Mouse (Mus musculus): Measurements from ENCODE around the gene Gm20715. TPM values are rescaled to one million over a fixed set of nuclear protein-coding genes. Genes with fewer than 3 reads are reported as not detected.
"Not testable (repeated sequence)": the region's sequence is repeated elsewhere in the genome, so short reads cannot be mapped to it uniquely, and the experiment has no call there.

The Gm20715 gene
- polyA plus RNA-seq, 1 experiment = 0.24 TPM

DNA sequence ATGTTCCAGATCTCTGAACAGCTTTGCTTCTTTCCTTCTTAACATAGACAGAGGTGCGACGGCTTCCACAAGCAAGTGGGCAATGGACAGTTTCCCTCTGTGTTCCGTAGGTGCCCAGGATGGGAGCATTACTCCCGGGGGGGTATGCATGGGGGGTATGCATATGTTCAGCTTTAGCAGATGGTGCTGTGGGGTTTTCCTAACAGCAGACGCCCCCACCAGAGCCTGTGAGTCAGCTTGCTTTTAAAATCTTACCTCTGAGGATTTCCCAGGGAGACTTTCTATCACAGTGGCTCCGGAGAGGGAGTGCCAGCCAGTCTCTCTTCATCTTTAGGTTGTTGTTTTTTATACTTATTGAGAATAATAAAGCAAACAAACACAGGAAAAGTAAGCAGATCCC lies 9.8 kb downstream of the Gm20715 start:
- DNase-seq (ENCODE audit: extremely low spot score in 1 of 2, low spot score in 1 of 2) = peak; percentile 31 to 69

DNA sequence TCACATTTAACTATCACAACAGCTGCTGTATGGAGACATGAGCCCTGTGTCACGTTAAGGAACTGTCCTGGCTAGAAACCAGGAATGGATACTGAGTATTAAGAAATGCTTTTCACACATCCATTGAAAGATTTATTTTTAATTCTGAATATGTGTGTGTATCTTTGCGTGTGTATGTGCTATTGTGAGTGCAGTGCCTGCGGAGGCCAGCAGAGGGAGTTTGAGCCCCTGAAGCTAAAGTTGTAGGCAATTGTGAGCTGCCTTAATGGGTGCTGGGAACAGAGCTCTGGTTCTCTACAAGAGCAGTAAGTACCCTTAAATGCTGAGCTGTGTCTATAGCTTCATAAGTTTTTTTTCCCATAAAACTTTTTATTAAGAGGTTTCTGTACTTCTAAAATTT lies 19.3 kb downstream of the Gm20715 start:
- DNase-seq (ENCODE audit: extremely low spot score in 1 of 2, low spot score in 1 of 2) = no peak

DNA sequence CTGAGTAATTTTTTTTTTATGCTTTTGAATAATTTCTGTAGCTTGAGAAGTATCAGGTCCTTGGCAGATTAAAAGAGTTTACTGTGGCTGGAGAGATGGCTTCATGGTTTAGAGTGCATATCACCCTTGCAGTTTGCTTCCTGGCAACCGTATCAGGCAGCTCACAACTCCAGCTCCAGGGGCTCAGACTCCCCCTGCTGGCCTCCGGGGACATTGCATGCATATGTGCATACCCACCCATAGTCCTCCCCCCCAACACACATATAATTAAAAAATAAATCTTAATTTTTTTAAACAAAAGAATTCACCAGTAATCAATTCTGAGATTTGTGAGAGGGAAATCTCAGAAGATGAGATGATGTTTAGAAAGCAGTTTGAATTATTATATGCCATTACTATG lies 20.3 kb downstream of the Gm20715 start:
- peak in 1 of 2 experiments; percentile 21 for DNase-seq (ENCODE audit: extremely low spot score in 1 of 2, low spot score in 1 of 2)

DNA sequence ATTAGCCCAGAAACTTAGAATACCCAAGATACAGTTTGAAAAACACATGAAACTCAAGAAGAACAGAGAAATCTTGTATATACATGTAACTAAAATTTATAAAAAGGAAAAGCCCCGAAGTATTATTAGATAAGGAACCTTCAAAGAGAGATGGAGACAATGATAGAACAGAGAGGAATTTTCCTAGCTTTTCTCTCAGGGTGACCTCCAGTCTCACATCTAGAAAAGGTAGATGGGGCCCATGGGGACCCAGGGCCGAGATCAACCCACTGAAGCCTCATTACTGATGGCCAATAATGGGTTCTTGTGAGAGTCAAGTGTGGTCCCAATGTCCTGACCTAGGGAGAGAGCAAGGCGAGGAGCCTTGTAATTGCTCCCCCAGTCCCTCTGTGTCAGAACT lies 28.3 kb downstream of the Gm20715 start, which contains the start of gene Olfr1344:
Gene Olfr1344, plus strand, starts transcription at position 301 of the 400 bp plus-strand sequence.
- DNase-seq (ENCODE audit: extremely low spot score in 1 of 2, low spot score in 1 of 2) = no peak

DNA sequence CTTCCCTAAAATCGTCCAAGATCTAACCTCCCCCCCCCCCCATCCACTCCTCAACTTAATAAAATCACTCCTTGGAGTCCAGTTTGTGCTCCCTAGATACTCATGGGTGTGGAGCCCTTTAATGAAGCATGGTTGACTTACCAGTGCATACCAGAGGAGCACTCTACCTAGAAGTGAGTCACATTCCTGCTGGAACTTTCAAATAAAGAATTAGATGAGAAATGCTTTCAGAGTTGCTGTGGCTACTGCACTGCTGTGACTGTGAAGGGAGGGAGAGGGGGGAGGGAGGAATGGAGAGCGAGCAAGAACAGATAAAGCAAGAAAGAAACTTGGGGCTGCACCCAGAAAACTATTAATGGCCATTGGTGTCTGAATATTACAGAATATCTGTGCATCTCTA lies 31.1 kb downstream of the Gm20715 start:
- no peak for DNase-seq (ENCODE audit: extremely low spot score in 1 of 2, low spot score in 1 of 2)

DNA sequence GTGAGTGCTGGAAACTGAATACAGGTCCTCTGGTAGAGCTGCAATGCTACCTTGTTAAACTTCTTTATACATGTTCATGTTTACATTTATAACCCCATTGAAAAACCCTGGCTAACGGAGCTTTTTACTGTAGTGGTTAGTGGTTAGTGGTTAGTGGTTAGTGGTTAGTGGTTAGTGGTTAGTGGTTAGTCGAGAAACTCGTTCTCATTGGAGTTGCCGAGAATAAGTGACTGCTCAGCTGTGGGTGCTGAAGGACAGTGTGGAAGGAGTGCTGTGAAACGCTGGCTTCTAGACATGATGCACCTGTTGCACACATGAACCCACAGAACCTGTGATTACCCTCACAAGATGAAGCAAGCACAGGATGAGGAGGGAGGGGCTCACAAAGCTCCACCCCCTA lies 37.7 kb downstream of the Gm20715 start:
- DNase-seq (ENCODE audit: extremely low spot score in 1 of 2, low spot score in 1 of 2) = no peak

DNA sequence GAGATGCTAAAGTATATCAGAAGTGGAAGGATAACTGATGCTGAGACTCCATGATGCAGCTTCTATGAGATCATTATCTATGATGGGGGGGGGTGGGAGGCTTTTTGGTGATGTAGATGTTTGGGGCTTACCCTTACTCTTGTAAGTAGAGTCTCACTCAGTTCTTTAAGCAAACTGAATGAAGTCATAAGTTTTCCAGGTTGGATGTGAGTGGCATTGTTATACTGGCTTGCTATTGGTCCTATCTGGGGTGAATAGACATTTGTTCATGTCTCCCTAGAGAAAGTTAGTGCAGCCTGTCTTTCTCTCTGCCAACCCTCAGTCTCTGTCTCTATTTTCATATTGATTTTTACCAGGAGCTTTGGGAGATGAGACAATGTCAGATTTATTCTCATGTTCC lies 45.8 kb downstream of the Gm20715 start, which contains the start of gene Olfr1336:
Gene Olfr1336, plus strand, starts transcription at position 301 of the 400 bp plus-strand sequence.
- no peak for DNase-seq (ENCODE audit: extremely low spot score in 1 of 2, low spot score in 1 of 2)

DNA sequence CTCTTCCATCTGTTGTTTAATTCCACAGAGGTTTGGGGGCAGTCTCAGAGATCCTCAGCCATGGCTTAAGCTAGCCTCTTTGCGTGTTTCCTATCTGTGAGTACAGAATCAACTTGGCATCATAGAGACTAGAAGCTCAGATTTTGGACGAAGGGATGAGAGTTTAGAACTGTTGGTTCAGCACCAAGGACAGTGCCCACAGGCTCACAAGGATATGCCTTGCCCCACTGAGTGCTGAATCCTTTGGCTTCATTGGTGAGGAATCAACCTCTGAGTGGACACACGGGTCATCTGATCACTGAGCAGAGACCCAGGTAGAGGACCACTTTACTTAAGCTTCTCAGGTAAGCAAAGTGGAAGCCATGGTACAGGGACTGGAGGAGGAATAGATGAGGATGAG lies 46.3 kb downstream of the Gm20715 start:
- no peak for DNase-seq (ENCODE audit: extremely low spot score in 1 of 2, low spot score in 1 of 2)

DNA sequence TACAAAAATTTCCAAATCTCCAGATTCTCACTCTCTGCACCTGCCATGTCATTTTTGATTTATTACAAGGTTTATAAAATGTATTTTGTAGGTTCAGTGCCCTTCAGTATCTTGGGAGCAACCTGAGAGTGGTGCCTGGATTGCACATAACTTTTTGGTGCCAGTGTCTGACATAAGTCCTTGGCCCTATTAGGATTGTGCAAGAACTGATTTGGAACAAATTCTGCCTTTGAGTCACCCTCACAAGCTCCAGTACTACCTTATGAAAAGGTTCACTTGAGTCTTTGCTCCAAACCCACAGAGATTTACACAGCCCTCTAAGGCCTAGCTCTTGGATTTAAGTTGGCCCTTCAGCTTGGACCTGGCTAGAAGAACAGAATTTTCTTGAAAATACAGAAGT lies 56.9 kb downstream of the Gm20715 start, which contains the start of gene Olfr1346:
Gene Olfr1346, plus strand, starts transcription at position 151 of the 400 bp plus-strand sequence.
- no peak for DNase-seq (ENCODE audit: extremely low spot score in 1 of 2, low spot score in 1 of 2)

DNA sequence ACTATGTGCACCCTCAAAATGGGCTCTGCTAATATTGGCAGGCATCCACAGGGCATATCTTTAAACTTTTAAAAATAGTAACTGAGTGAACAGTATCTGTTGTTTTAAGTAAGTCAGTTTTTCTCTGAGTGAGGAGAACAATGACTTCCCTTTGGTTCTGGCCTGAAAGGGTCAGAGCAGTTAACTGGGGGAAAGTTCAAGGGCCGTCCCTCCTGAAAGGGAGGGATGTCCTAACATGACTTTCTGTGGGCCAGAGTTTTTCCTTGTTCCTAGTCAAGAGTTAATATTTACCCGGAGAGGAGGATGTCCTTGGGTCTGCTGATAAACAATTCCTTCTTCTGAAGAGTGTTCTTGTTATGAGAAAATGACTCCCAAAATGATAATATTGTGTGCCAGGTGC lies 67.6 kb downstream of the Gm20715 start:
- DNase-seq (ENCODE audit: extremely low spot score in 1 of 2, low spot score in 1 of 2) = not testable (repeated sequence)

DNA sequence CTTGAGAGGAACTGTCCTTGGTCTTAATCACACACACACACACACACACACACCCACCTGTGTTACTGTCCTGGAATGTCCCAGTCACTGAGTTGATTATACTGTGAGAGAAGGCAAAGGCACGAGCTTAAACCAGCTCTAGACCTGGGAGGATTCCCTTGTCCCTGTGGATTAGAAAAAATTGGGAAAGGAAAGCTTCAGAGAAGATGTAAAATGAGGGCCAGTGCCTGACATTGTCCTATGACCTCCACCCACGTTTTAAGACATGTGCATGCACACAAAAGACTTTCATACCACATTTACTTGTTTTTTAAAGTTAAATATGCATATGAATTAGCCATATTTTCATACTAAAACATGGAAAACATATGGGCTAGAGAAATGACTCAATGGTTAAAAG lies 76.8 kb downstream of the Gm20715 start, which contains the start of gene Olfr5:
Gene Olfr5, minus strand, starts transcription at position 101 of the 400 bp plus-strand sequence.
- no peak for DNase-seq (ENCODE audit: extremely low spot score in 1 of 2, low spot score in 1 of 2)

Other genes with a start within 250 kb of the Gm20715 start
- 49.2 and 50.3 TPM in 2 replicates for gene Zfp444, start 238.1 kb upstream of the Gm20715 start, polyA plus RNA-seq (2012; rRNA removed)
- not detected in 2 replicates for gene Galp, start 213.2 kb upstream of the Gm20715 start, polyA plus RNA-seq (2012; rRNA removed)
- not detected in 2 replicates for gene Zscan5b, start 188.0 kb upstream of the Gm20715 start, polyA plus RNA-seq (2012; rRNA removed)
- gene Epp13, start 157.6 kb upstream of the Gm20715 start, polyA plus RNA-seq (2012; rRNA removed) = not detected in 2 replicates
- gene Zfp667, start 123.7 kb upstream of the Gm20715 start, polyA plus RNA-seq (2012; rRNA removed) = 7.3 and 7.6 TPM in 2 replicates
- 6.8 and 8.1 TPM in 2 replicates for gene Zfp583, start 79.0 kb upstream of the Gm20715 start, polyA plus RNA-seq (2012; rRNA removed)
- gene Gm3854, start 66.5 kb upstream of the Gm20715 start, polyA plus RNA-seq (2012; rRNA removed) = 4.0 and 5.0 TPM in 2 replicates
- gene Zfp78, start 47.0 kb upstream of the Gm20715 start, polyA plus RNA-seq (2012; rRNA removed) = 2.6 and 3.3 TPM in 2 replicates
- 9.7 and 13.7 TPM in 2 replicates for gene Zfp28, start 27.0 kb upstream of the Gm20715 start, polyA plus RNA-seq (2012; rRNA removed)
- 7.0 and 8.9 TPM in 2 replicates for gene Smim17, start 11.6 kb upstream of the Gm20715 start, polyA plus RNA-seq (2012; rRNA removed)
- 3.4 TPM in 2 replicates for gene Olfr1344, start 28.4 kb downstream of the Gm20715 start, polyA plus RNA-seq (2012; rRNA removed)
- gene Olfr1336, start 45.9 kb downstream of the Gm20715 start, polyA plus RNA-seq (2012; rRNA removed) = 0.02 TPM in 1 of 2 replicates, not detected in the other
- gene Olfr1346, start 56.8 kb downstream of the Gm20715 start, polyA plus RNA-seq (2012; rRNA removed) = not detected in 2 replicates
- not detected in 2 replicates for gene Olfr5, start 76.7 kb downstream of the Gm20715 start, polyA plus RNA-seq (2012; rRNA removed)
- gene Olfr1347, start 89.5 kb downstream of the Gm20715 start, polyA plus RNA-seq (2012; rRNA removed) = not detected in 2 replicates
- gene Olfr1348, start 98.5 kb downstream of the Gm20715 start, polyA plus RNA-seq (2012; rRNA removed) = not detected in 2 replicates
- gene Olfr1349, start 112.7 kb downstream of the Gm20715 start, polyA plus RNA-seq (2012; rRNA removed) = 0.08 TPM in 1 of 2 replicates, not detected in the other
- not detected in 2 replicates for gene Olfr1350, start 154.6 kb downstream of the Gm20715 start, polyA plus RNA-seq (2012; rRNA removed)